Mouse (Mus musculus) cerebellum, adult 2 months (tissue): ENCODE measurements around the gene Ctnnbl1.

Source experiments
- CTCF ChIP-seq: fragments of 200-500 bp; IDR thresholded peaks from 2 replicates; pipeline ENCODE4 v1.5.1; 2011; ENCODE audit warnings: low read depth, mild to moderate bottlenecking, control low read depth, low read length, moderate library complexity, borderline replicate concordance; ENCODE audit not compliant: insufficient read depth
- POLR2A ChIP-seq: fragments of 200-500 bp; IDR thresholded peaks from 2 replicates; pipeline ENCODE4 v1.6.1; 2011; ENCODE audit warnings: low read length, control low read depth, borderline replicate concordance; ENCODE audit not compliant: insufficient read depth

DNA sequence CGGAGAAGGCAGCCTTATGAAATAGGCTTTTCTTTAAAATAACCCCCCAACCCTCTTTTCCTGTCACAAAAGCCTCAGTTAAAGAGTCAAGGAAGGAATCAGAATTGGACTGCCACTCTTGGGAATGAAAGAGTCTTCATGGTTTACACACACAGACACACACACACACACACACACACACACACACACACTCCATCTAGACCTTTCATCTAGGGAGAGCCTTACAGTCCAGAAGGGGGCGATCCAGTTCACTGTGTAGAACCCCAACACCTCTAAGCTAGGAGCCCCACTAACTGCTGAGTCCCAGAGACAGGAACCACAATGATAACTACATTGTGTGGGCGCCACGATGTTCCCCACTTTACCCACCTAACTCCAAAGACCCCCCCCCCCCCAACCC, 176.5 kb downstream of the Ctnnbl1 start:
- TF ChIP-seq CTCF (peak; percentile 56; the same call in 1 of the 2 replicates), POLR2A (no peak)
